Mouse (Mus musculus): ENCODE results near the gene Timeless.

GRCm38 (mm10) chr10:128214981-128215380 lies 16.9 kb upstream of the Timeless start:
- TF ChIP-seq GATA1 (IDR thresholded peaks at IDR 0.05; ENCODE audit: low read length) (no peak), TAL1 (IDR thresholded peaks at IDR 0.05; ENCODE audit: low read length) (no peak)
